Mouse (Mus musculus): Measurements from ENCODE around the gene Hist1h1a.
"Not testable (repeated sequence)": the region's sequence is repeated elsewhere in the genome, so short reads cannot be mapped to it uniquely, and the experiment has no call there.

Gene Hist1h1a

GRCm38 (mm10) chr13:23760972-23761864 lies 2.2 kb upstream of the Hist1h1a start, which contains the start of gene Hist1h4a:
Hist1h4a (minus strand) TSS chr13:23761230.
- peak; percentile 99 for DNase-seq

DNA sequence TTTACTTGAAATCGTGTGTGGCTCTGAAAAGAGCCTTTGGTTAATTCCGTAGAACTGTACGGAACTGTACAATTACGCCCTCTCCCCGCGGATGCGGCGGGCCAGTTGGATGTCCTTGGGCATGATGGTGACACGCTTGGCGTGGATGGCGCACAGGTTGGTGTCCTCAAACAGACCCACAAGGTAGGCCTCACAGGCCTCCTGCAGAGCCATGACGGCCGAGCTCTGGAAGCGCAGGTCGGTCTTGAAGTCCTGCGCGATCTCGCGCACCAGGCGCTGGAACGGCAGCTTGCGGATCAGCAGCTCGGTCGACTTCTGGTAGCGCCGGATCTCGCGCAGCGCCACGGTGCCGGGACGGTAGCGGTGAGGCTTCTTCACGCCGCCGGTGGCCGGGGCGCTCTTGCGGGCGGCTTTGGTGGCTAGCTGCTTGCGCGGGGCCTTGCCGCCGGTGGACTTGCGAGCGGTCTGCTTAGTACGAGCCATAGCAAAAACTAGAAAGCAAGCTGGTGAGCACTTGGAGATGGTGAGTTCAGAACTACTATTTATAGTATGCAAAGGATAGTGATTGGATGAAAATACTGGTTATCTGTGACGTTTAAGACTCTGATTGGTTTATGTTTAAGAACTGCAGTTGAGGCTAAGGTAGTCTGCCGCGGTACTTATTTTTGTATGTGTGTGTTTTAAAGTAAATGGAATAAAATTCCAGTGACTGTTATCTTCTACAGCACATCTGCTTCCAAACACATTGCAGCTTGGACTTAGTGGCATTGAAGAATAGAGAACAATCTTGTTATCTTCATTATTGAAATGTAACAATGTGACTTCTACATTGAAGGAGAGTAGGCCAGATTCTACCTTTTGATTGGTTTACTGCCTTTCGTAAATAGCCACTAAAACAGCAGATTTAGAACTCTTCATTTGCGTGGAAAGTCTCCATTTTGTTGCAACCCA lies 1.3 kb upstream of the Hist1h1a start, which contains the start of gene Hist1h3a:
Hist1h3a (minus strand) TSS at position 516 of the 951 bp plus-strand sequence.
- peak; percentile 55 to 68 for DNase-seq

- DNase-seq, result no peak
Observed at GRCm38 (mm10) chr13:23763242-23763585, 252 bp upstream of the Hist1h1a start.

DNA sequence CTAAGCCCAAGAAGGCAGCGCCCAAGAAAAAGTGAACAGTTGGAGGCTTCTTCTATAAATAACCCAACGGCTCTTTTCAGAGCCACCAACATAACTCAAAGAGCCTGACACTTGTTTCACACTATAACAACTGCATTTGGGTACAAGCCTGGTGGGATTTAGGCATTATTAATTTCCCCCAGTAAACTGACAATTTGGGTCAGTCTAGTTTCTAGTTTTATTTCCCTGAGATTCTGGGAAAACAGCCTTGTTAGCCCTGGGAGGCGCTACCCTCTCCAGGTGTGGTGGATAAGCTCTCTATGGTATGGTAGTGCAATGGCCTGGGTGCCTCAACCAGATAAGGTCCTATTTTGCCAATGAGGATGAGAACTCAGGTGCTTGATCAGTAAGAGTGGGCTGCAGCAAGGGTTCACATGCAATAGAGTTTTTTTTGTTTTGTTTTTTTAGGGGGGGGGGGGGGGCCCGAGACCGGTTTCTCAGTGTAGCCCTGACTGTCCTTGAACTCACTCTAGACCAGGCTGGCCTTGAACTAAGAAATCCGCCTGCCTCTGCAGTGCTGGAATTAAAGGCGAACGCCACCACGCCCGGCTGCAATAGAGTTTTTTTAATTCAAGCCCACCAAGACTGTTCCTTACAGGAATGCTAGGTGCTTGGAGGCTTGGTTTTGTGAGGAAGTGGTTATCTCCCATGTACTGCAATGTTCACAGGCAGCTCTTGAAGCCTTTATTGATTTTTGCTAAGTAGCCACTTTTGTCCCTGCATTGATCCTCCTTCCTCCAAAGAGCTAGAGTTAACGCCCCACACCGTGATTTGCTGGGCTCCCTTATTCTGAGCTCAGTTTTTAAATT lies 1.1 kb downstream of the Hist1h1a start:
- DNase-seq, result no peak

DNA sequence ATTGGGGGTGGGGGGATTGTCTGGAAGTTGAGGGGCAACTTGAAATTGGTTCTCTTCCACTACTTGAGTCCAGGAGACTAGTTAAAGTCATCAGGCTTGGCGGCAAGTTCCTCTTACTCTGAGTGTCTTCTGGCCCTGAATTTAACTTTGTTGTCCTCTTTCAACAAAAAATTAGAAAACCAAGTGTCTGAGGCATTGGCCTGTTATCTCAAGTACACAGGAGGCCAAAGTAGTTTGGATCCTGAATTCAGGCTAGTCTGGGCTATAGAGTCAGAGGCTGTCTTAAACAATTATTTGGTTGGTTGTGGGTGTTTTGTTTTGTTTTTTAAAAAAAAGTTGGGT lies 1.7 kb downstream of the Hist1h1a start:
- DNase-seq, result no peak

GRCm38 (mm10) chr13:23766772-23767171 lies 3.3 kb downstream of the Hist1h1a start:
- DNase-seq, result no peak

GRCm38 (mm10) chr13:23768834-23769397 lies 5.5 kb downstream of the Hist1h1a start:
- DNase-seq, result no peak

DNA sequence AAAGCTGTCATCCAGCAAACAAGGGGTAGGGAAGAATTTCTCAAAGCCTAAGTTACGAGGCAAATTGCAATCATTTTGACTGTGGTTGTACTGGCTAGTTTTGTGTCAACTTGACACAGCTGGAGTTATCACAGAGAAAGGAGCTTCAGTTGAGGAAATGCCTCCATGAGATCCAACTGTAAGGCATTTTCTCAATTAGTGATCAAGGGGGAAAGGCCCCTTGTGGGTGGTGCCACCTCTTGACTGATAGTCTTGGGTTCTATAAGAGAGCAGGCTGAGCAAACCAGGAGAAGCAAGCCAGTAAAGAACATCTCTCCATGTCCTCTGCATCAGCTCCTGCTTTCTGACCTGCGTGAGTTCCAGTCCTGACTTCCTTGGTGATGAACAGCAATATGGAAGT lies 6.1 kb downstream of the Hist1h1a start, which contains the start of gene Trim38:
Trim38 (plus strand) TSS at position 301 of the 400 bp plus-strand sequence.
- DNase-seq, result not testable (repeated sequence)

DNA sequence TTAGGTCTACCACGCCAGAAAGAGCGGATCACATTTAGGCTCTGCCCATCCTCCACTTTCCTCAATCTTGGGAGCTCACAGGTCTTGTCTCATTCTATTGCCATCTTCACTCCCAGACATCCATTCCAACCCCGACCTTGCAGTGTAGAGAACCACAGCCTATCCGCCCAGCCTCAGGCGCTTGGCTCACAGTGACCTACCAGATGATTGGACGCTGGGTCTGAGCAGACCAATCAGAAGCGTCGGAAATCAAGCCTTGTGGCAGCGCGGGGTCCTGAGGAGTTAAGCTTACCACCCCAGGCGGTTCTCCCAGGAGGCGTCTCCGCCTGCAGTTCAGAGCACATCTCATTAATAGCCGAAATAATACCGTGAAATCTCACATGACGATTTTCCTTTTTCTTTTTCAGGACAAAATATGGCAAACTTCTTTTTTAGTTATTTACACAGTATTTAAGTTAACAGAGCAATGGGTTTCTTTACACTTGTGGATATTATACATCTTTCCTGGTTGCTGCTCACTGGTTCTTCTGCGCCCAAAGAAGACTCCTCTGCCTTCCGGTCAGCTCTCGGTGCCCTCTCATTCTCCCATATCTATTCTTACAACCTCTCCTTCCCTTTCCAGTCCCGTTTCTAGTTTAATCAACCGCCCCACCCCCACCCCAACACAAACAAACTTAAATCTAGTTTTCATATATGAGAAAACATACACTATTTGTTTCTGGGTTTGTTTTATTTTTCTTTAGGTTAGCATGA lies 9.3 kb downstream of the Hist1h1a start:
- DNase-seq, result peak; percentile 27 to 29

- no peak for DNase-seq
Observed at GRCm38 (mm10) chr13:23778339-23778738, 14.9 kb downstream of the Hist1h1a start.

- no peak for DNase-seq
Observed at GRCm38 (mm10) chr13:23779025-23779424, 15.6 kb downstream of the Hist1h1a start.

- peak; percentile 54 to 71 for DNase-seq
Observed at GRCm38 (mm10) chr13:23792520-23792919, 29.1 kb downstream of the Hist1h1a start.

DNA sequence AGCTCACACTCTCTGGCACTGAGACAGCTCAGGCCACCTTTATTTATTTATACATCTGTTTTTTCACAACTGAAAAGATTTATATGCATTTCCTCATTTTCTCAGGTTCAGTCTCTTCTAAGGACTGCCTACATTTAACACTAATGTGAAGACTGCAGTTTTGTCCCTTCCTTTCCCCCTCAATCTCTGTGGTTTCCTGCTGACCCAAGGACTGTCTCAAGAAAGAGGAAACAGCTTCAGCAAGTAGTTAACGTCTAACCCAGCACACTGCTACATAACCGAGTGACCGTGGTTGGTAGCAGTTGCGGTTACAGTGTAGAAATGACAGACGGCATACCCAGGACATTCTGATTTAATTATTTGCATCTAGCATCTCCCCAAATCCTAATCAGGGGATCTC lies 35.9 kb downstream of the Hist1h1a start:
- no peak for DNase-seq

DNA sequence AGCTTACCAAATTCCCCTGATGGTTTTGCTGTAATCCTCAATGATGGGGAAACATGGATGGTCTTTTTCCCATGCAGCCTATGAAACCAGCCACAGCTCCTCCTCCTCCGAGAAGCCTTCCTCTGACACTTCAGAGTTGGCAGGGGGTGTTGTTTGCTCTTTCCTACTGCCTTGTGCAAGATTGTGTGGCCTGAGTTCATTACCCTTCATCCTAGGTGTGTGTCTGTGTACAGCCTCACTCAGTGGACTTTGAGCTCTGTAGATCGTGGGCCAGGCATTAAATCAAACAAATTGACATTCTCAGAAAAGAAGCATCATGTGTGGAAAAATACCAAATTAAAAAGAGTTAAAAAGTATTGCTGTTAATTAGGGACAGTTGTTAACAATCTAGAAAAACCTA lies 41.1 kb downstream of the Hist1h1a start:
- no peak for DNase-seq

GRCm38 (mm10) chr13:23806422-23807052 lies 43.1 kb downstream of the Hist1h1a start, which contains the start of gene Slc17a2:
Slc17a2 (plus strand) TSS chr13:23806993.
- peak; percentile 34 to 65 for DNase-seq
